Mouse (Mus musculus) midbrain, embryonic 16.5 days (tissue): Measurements from ENCODE around the gene Gm20716. TPM values are rescaled to one million over a fixed set of nuclear protein-coding genes. Genes with fewer than 3 reads are reported as not detected.

Experiments
- ATAC-seq: fragments of 200-750 bp; cut with Nextera tagmentation; 2 replicates; pipeline ENCODE4 v1.8.0; 2017; ENCODE audit warnings: moderate TSS enrichment
- H3K27ac ChIP-seq: fragments of 300-500 bp; sonication (generic); 2 replicates; pipeline ENCODE4 v1.5.1; 2014; ENCODE audit warnings: mild to moderate bottlenecking, low read length, mixed read lengths
- H3K27me3 ChIP-seq: fragments of 300-500 bp; sonication (generic); 2 replicates; pipeline ENCODE4 v1.6.1; 2014; ENCODE audit warnings: low read depth, low read length, mixed read lengths; ENCODE audit not compliant: control insufficient read depth, insufficient read depth
- H3K36me3 ChIP-seq: fragments of 300-500 bp; sonication (generic); 2 replicates; pipeline ENCODE4 v1.6.1; 2014; ENCODE audit warnings: mild to moderate bottlenecking, low read length, moderate library complexity, mixed read lengths; ENCODE audit not compliant: control insufficient read depth, insufficient read depth
- H3K4me1 ChIP-seq: fragments of 300-500 bp; sonication (generic); 2 replicates; pipeline ENCODE4 v1.6.1; 2014; ENCODE audit warnings: mild to moderate bottlenecking, low read length, mixed read lengths; ENCODE audit not compliant: control insufficient read depth, insufficient read depth
- H3K4me2 ChIP-seq: fragments of 300-500 bp; sonication (generic); 2 replicates; pipeline ENCODE4 v1.6.1; 2014; ENCODE audit warnings: mild to moderate bottlenecking, low read length, mixed read lengths
- H3K4me3 ChIP-seq: fragments of 300-500 bp; sonication (generic); 2 replicates; pipeline ENCODE4 v1.5.1; 2014; ENCODE audit warnings: low read depth, mild to moderate bottlenecking, low read length, moderate library complexity, mixed read lengths
- H3K9ac ChIP-seq: fragments of 300-500 bp; sonication (generic); 2 replicates; pipeline ENCODE4 v1.6.1; 2014; ENCODE audit warnings: low read depth, low read length, mixed read lengths
- H3K9me3 ChIP-seq: fragments of 300-500 bp; sonication (generic); replicated peaks from 2 replicates; pipeline ENCODE4 v1.6.1; 2014; ENCODE audit warnings: mild to moderate bottlenecking, low read length, mixed read lengths; ENCODE audit not compliant: control insufficient read depth, poor library complexity, severe bottlenecking
- WGBS: fragments of 180-500 bp; shearing (Covaris S2); extraction: QIAGEN DNeasy Blood & Tissue Kit; methylation state at CpG from one replicate; pipeline ENCODE4 v1.1.7; 2014; 5-methylcytosine and 5-hydroxymethylcytosine counted together
- microRNA-seq: library from miRNA; unstranded; fragments of <30 nt; microRNA quantifications from one replicate; pipeline ENCODE4, GENCODE M21; 2017
- polyA plus RNA-seq: library from polyadenylated mRNA; unstranded; fragments of >200 nt; fragmentation: Nextera tagmentation; extraction: Ambion mirVana; gene quantifications from 2 replicates; pipeline ENCODE4 v1.2.1, GENCODE M21; 2015

Gm20716 gene
- polyA plus RNA-seq, 1 experiment from 2014 or later: 18.2 TPM

DNA sequence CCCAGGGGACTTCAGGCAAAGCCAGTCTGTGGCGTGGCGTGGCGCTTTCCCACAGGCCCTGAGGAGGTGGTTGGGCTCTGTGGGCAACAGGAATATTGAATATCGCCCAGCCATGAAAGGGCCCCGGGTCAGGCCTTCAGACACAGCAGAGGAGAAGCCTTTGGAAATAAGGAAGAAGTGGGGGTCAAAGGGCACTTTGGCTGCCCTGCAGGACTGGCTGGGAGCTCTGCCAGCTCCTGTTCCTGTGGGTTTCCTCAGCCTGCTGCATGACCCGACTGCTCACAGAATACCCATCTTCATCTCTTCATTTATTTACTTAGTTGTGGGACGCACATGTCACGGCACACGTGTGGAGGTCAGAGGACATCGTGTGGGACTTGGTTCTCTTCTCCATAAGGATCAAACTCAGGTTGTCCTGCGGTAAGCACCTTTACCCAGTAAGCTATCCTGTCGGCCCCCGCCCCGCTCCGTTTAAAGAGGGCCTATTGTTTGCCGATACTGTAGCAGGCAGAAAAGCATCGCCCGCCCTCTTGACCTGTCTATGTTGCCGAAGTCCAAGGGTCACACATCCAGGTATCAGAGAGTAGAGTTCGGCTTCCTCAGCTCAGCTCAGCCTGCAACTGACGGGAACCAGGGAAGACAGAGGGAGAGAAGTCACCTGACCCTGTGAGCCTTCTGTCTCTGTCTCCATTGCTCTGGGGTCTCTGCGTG lies 82.3 kb downstream of the Gm20716 start:
- no peak overlapping the region for H3K9ac ChIP-seq

GRCm38 (mm10) chr2:168145437-168145836 lies 84.7 kb downstream of the Gm20716 start:
- H3K27me3 ChIP-seq: no peaks in the 10 kb centered on the region
- no peak overlapping the region for H3K27ac ChIP-seq
- peaks cover 3% of the 10 kb centered on the region for H3K4me1 ChIP-seq
- H3K9ac ChIP-seq: no peak overlapping the region
- no peaks in the 10 kb centered on the region for H3K9me3 ChIP-seq
- WGBS: 83% methylated on average over 2 of the region's 2 CpGs
- no peaks in the 10 kb centered on the region for H3K36me3 ChIP-seq
- H3K4me2 ChIP-seq: no peak overlapping the region
- no peak for ATAC-seq
- no peak overlapping the region for H3K4me3 ChIP-seq

More for the DNA sequence above, 82.3 kb downstream of the Gm20716 start:
- no peaks in the 10 kb centered on the region for H3K9me3 ChIP-seq
- peaks cover 3% of the 10 kb centered on the region for H3K4me1 ChIP-seq
- no peak overlapping the region for H3K4me2 ChIP-seq
- H3K4me3 ChIP-seq: no peak overlapping the region
- no peak for ATAC-seq
- no peaks in the 10 kb centered on the region for H3K27me3 ChIP-seq
- no peak overlapping the region for H3K27ac ChIP-seq
- no peaks in the 10 kb centered on the region for H3K36me3 ChIP-seq
- WGBS: 67% methylated on average over 22 of the region's 22 CpGs

GRCm38 (mm10) chr2:168143794-168144193 lies 86.4 kb downstream of the Gm20716 start:
- no peaks in the 10 kb centered on the region for H3K36me3 ChIP-seq
- peak overlapping the region; percentile 44; the same call in 1 of the 2 replicates for H3K27ac ChIP-seq
- 23% methylated on average over 5 of the region's 5 CpGs for WGBS
- no peak overlapping the region for H3K4me2 ChIP-seq
- H3K9me3 ChIP-seq: no peaks in the 10 kb centered on the region
- H3K4me1 ChIP-seq: peaks cover 3% of the 10 kb centered on the region
- peak; percentile 66 for ATAC-seq
- H3K27me3 ChIP-seq: no peaks in the 10 kb centered on the region
- H3K9ac ChIP-seq: no peak overlapping the region
- no peak overlapping the region for H3K4me3 ChIP-seq

- Histone ChIP-seq H3K36me3 (no peaks in the 10 kb centered on the region), H3K9me3 (no peaks in the 10 kb centered on the region), H3K9ac (0 out of 2 replicates have a peak overlapping the region, but pooled peaks have one; percentile 10), H3K4me1 (no peaks in the 10 kb centered on the region), H3K27ac (no peak overlapping the region), H3K4me3 (no peak overlapping the region), H3K4me2 (peak overlapping the region; percentile 5; the same call in 1 of the 2 replicates), H3K27me3 (no peaks in the 10 kb centered on the region)
- WGBS: 64% methylated on average over 15 of the region's 15 CpGs
- ATAC-seq: no peak
These were observed 93.0 kb downstream of the Gm20716 start for GRCm38 (mm10) chr2:168137161-168137560.

Small RNA genes within 50 kb of the gene (microRNA-seq; reads per million reads assigned to microRNA genes)
- gene Gm24561: not detected

Other genes with a start within 250 kb of the Gm20716 start
- 0.53 and 0.58 TPM in 2 replicates for gene Ripor3, start 219.7 kb downstream of the Gm20716 start, polyA plus RNA-seq
- gene Pard6b, start 149.4 kb downstream of the Gm20716 start, polyA plus RNA-seq: 6.8 and 7.3 TPM in 2 replicates
- gene Adnp, start 23.3 kb downstream of the Gm20716 start, polyA plus RNA-seq: 2.7 and 2.8 TPM in 2 replicates
- gene Dpm1, start 227 bp upstream of the Gm20716 start, polyA plus RNA-seq: 80.3 and 83.4 TPM in 2 replicates
- 7.5 and 8.5 TPM in 2 replicates for gene Mocs3, start 258 bp upstream of the Gm20716 start, polyA plus RNA-seq
- 3.5 and 3.6 TPM in 2 replicates for gene Kcng1, start 51.4 kb upstream of the Gm20716 start, polyA plus RNA-seq